Mouse (Mus musculus) kidney, adult 2 months (tissue): ENCODE results near the gene Dscam.

ENCODE experiments used
- CTCF ChIP-seq: fragments of 200-500 bp; conservative IDR thresholded peaks from 2 replicates; pipeline ENCODE4 v1.5.1; 2011; ENCODE audit warnings: low read depth, mild to moderate bottlenecking, control low read depth, low read length, moderate library complexity, mixed read lengths; ENCODE audit not compliant: insufficient read depth, insufficient read length
- POLR2A ChIP-seq: fragments of 200-500 bp; IDR thresholded peaks from one replicate; pipeline ENCODE4 v1.6.1; 2011; ENCODE audit warnings: low read depth, low read length, control low read depth

- TF ChIP-seq POLR2A (no peak), CTCF (no peak)
Measured at GRCm38 (mm10) chr16:96673191-96673847, 497.2 kb downstream of the Dscam start.
